Mouse (Mus musculus) kidney, postnatal 10 days (tissue): Measurements from ENCODE around the gene Pdia3.
A peak's percentile ranks its signal among the peaks of the same experiment; 100 is the strongest.
"Not testable (repeated sequence)": the region's sequence is repeated elsewhere in the genome, so short reads cannot be mapped to it uniquely, and the experiment has no call there.

ENCODE experiments used
- DNase-seq: peaks from one replicate; pipeline ENCODE4 v3.0.0; 2021; ENCODE audit warnings: mixed read lengths

The Pdia3 gene

GRCm38 (mm10) chr2:121444178-121444577 lies 30.6 kb downstream of the Pdia3 start, which contains the start of gene Ell3:
Ell3 (minus strand) TSS chr2:121444278.
- DNase-seq = no peak

DNA sequence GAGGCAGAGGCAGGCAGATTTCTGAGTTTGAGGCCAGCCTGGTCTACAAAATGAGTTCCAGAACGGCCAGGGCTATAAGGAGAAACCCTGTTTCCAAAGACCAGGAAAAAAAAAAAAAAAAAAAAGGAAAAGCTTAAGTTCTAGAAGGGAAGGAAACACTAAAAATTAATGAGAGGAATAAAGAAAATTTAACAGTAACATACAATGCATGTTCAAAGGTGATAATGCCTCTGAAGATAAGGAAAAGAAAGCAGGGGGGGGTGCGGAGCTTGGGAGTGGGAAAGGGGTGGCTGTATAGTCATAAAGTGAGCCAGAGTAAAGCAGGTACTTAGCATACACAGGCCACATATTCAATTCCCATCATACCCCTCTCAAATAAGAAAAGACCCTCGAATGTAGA lies 31.5 kb downstream of the Pdia3 start:
- DNase-seq = no peak

DNA sequence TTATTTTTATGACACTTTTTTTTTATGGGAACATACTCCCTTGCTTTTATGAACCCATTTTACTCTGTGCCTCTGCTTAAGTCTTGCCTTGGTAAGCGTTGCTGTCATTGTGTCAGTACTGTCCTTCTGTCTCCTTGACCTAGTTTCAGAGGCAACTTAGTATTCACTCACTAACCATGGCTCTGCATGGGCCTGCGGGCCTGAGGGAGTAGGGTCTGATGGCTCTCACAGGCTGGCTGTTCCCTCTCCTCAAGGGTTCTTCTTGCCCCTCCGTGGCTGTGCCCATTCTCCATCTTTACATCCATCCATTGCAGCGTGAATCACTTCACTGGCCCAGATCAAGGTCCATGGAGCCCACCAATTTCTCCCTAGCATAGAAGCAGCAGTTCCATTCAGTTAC lies 32.9 kb downstream of the Pdia3 start:
- no peak for DNase-seq

DNA sequence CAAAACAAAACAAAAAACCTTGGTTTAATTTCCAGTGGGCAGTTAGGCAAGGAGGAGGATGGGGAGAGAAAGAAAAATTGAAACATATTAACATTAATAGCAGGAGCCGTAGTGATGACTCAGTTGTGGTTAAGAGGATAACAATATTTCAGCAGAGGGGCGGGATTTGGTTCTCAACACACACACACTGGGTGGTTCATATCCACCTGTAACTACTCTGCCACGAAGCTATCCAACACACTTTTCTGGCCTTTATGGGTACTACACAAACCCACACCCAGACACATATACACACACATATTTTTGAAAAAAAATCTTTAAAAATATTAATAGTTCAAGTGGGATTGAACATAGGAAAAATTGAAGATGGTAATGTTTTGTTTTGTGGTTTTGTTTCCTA lies 33.4 kb downstream of the Pdia3 start:
- no peak for DNase-seq

- peak; percentile 76 for DNase-seq
Measured at GRCm38 (mm10) chr2:121448136-121448535, 34.6 kb downstream of the Pdia3 start.

GRCm38 (mm10) chr2:121448739-121449535 lies 35.4 kb downstream of the Pdia3 start, which contains the start of gene Serf2:
Serf2 (plus strand) TSS chr2:121449195.
- DNase-seq = peak; percentile 100

DNA sequence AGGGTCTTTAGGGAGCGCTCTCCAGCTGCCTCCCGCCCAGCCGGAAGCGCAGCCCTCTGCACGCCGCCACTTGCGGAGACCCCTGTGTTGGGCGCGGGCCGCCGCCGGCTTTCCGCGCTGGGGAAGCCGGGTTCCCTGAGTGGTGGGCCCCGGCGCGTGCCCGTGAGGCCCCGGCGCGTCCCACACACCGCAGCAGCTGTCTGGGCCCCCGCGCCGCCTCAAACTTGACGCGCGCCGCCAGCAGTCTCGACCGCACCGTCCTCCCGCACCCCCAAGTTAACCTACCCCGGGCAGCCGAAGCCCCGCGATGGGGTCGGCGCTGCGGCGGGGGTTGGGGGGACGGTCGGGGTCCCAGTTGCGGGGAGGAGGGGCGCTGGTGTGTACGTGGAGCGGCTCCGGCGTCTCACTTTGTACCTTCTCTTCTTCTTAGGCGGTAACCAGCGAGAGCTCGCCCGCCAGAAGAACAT lies 36.0 kb downstream of the Pdia3 start:
- DNase-seq = no peak

DNA sequence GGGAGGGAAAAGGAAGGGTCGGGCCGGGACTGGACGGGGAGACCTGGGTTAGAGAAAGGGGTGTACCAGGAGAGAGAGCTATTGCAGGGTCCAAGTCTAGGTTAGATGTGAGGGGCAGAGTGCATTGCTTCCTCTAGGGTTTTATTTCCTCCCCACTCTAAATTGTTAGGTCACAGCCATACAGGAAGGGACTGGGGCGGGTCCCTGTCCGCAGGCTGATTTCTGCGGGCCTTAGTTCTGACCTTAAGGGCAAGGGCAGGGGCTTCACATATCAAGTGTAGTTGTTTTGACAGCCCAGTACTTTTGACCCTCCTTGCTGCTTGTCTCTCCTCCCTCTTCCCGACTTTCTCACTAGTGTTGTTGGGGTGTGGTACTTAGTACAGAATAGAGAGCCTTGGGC lies 36.5 kb downstream of the Pdia3 start:
- peak; percentile 46 for DNase-seq

DNA sequence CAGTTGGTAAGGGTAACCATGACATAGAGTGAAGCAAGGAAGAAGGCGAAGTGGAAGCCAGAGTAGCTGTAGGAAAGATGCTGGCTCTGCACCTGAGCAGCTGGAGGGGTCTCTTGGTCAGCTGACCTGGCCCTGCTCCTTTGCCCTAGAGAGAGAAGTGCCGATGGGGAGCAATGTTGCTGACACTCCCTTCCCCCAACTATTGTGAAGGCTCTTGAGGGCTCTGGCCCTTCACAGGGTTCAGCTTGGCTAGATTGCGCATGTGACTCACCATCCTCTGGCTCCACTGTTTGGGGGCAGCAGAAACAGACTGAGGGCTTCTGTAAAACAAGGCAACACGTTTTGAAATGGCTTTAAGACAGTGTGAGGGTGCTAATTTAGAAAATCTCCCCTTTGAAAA lies 38.8 kb downstream of the Pdia3 start:
- DNase-seq = peak; percentile 25

DNA sequence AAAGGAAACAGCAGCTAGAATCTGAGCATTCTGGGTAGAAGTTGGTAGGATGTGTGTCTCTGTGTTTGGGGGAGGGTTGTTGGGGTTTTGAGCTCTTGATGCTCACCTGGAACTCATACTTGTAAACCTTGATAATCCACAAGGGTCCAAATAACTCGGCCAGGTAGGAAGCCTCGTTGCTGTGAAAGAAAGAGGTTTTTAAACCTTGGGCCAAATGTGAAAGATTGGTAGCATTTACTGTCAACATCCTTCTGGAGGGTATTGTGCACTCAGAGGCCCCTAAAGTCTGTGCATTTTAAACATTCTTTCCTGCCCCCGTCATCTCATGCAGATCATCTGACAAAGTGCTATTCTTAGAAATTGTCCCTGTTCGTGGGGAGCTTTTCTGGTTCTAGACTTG lies 39.4 kb downstream of the Pdia3 start, which contains the start of gene Hypk:
Hypk (plus strand) TSS at position 301 of the 400 bp plus-strand sequence.
- no peak for DNase-seq

DNA sequence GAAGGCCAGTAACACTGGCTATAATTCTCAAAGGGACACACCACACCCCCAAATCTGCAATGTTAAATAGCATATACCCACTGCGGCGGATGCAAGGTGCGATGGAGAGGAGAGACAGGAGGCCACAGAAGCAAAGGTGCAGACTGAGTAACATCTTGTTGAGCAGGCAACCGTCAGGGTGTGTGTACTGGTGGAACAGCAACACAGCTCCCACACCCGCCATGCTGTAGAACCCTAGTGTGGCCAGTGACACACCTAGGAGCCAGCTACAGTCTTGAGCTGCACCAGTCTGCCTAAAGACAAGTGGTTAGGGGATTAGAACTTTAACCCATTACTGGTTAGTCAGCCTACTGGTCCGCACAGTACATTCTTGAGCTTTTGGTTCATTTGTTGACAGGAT lies 40.3 kb downstream of the Pdia3 start:
- no peak for DNase-seq

DNA sequence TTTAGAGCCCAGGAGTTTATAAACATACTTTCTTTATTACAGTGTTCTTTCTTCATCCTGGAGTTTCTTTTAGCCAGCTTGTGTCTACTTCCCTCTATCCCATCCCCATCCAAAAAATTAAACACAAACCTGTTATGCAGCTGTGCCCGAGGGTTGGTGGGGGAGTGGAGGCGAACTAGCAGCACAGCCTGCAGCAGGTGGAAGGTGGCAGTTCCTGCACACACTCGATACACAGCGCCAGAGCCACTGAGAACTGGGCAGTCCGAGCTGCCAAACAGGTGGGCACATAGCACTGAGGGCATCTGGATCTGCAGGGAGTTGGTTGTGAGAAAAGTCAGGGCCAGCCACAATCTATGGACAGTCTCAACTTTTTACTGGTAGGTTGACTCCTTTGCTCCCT lies 42.0 kb downstream of the Pdia3 start:
- DNase-seq = no peak

DNA sequence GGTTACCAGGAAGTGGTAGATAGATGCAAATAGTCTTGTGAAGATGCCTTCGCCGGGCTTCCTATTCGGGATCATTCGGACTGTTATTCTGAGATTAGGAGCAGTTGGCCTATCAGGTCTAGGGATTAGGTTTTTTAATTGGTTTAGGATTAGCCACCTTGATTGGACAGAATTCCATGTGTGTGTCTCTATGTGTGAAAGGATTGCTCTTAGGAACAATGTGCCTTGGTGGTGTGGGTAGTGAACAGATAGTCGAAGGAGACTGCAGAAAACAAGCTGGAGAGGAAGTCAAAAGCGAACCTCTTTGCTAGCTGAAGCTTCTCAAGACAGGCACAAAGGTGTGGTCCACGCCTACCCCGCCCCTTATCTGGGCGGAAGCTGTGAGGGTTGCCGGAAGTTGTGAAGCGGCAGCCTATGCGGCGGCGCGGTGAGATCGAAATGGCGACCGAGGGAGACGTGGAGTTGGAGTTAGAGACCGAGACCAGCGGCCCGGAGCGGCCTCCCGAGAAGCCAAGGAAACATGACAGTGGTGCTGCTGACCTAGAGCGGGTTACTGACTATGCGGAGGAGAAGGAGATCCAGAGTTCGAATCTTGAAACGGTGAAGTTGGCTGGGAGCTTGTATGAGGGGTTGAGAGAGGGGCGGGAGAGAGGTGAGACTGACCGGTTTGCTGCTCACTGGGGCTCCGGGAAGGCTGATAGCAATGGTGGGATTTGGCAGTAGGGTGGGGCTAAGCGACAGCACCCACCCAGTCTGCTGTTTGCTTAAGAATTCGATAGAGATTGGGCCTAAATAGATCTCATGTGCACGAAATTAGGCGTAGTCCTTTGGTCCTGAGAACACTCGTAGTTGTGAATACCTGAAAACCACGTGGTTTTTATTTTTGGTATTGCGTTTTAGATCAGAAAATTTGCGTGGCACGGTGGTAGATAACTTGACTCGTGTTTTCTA lies 43.4 kb downstream of the Pdia3 start, which contains the start of gene Serinc4:
Serinc4 (minus strand) TSS at position 90 of the 951 bp plus-strand sequence.
- DNase-seq = peak; percentile 90

DNA sequence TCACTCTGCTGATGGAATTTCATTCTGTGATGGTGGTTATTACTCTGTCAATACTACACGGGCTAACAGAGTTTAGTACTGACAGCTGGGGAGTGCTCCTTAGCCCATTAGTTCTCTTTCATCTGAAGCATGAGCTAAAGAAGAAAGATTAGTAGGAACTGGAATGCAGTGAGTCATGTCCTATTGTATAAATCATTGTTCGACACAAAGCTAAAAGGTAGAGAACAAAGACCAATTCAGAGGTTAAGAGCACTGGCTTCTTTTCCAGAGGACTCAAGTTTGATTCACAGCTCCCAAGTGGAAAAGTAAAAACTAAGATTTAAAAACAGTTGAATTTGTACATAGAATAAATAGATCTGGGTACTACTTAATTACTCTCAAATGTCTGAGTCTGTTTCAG lies 46.5 kb downstream of the Pdia3 start:
- no peak for DNase-seq

DNA sequence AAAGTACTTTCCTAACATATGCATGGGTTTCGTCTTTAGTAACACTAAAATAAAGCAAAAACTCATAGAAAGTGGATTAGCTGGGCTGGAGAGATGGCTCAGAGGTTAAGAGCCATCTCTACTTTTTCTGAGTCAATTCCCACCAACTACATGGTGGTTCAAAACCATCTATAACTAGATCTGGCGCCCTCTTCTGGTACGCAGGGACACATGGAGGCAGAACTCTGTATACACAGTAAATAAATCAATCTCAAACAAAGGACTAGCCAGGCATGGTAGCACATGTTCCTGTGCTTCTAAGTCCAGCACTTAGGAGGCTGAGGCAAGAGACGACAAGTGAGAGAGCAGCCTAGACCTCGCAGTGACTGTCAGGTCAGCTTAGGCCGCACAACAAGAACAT lies 55.4 kb downstream of the Pdia3 start:
- DNase-seq = not testable (repeated sequence)

- DNase-seq = not testable (repeated sequence)
Measured at GRCm38 (mm10) chr2:121472783-121473182, 59.2 kb downstream of the Pdia3 start.

- peak; percentile 85 for DNase-seq
Measured at GRCm38 (mm10) chr2:121473301-121474179, 60.0 kb downstream of the Pdia3 start, which contains the start of gene Mfap1b. Mfap1b (minus strand) TSS chr2:121474067.

- DNase-seq = no peak
Measured at GRCm38 (mm10) chr2:121474180-121474535, 60.6 kb downstream of the Pdia3 start.

- not testable (repeated sequence) for DNase-seq
Measured at GRCm38 (mm10) chr2:121475306-121475705, 61.7 kb downstream of the Pdia3 start.

GRCm38 (mm10) chr2:121477491-121478266 lies 64.1 kb downstream of the Pdia3 start:
- DNase-seq = no peak

DNA sequence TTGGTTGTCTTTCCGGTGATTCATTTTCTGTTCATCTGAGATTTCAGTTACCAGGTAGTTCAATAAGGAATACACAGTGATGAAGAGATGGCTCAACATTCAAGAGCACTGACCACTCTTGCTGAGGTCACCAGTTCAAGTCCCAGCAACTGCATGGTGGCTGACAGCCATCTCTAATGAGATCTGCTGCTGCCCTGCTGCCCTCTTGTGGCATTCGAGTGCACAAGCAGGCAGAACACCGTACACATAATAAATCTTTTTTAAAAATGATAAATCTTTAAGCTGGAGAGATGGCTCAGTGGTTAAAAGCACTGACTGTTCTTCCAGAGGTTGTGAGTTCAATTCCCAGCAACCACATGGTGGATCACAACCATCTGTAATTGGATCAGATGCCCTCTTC lies 66.9 kb downstream of the Pdia3 start:
- DNase-seq = peak; percentile 29
